Mouse (Mus musculus): ENCODE measurements around the gene Trem1. TPM values are rescaled to one million over a fixed set of nuclear protein-coding genes. Genes with fewer than 3 reads are reported as not detected.

Trem1 gene
- polyA plus RNA-seq, 1 experiment from 2014 or later = not detected

Other genes starting within 250 kb of the Trem1 start
- not detected in 2 replicates for gene 1700122O11Rik, start 194.5 kb upstream of the Trem1 start, polyA plus RNA-seq (2016; fragmentation: Nextera tagmentation; extraction: Ambion mirVana)
- 0.14 and 0.20 TPM in 2 replicates for gene 1700067P10Rik, start 143.4 kb upstream of the Trem1 start, polyA plus RNA-seq (2016; fragmentation: Nextera tagmentation; extraction: Ambion mirVana)
- not detected in 2 replicates for gene 9830107B12Rik, start 86.5 kb upstream of the Trem1 start, polyA plus RNA-seq (2016; fragmentation: Nextera tagmentation; extraction: Ambion mirVana)
- not detected in 2 replicates for gene A530064D06Rik, start 65.5 kb upstream of the Trem1 start, polyA plus RNA-seq (2016; fragmentation: Nextera tagmentation; extraction: Ambion mirVana)
- gene Trem3, start 15.0 kb downstream of the Trem1 start, polyA plus RNA-seq (2016; fragmentation: Nextera tagmentation; extraction: Ambion mirVana) = not detected in 2 replicates
- not detected in 2 replicates for gene Treml4, start 31.5 kb downstream of the Trem1 start, polyA plus RNA-seq (2016; fragmentation: Nextera tagmentation; extraction: Ambion mirVana)
- 0.30 and 0.47 TPM in 2 replicates for gene Treml2, start 66.7 kb downstream of the Trem1 start, polyA plus RNA-seq (2016; fragmentation: Nextera tagmentation; extraction: Ambion mirVana)
- 0.10 and 0.15 TPM in 2 replicates for gene B430306N03Rik, start 83.4 kb downstream of the Trem1 start, polyA plus RNA-seq (2016; fragmentation: Nextera tagmentation; extraction: Ambion mirVana)
- gene Trem2, start 113.6 kb downstream of the Trem1 start, polyA plus RNA-seq (2016; fragmentation: Nextera tagmentation; extraction: Ambion mirVana) = 1.2 and 3.5 TPM in 2 replicates
- gene Treml1, start 127.1 kb downstream of the Trem1 start, polyA plus RNA-seq (2016; fragmentation: Nextera tagmentation; extraction: Ambion mirVana) = 1.8 and 2.5 TPM in 2 replicates
- gene Nfya, start 177.1 kb downstream of the Trem1 start, polyA plus RNA-seq (2016; fragmentation: Nextera tagmentation; extraction: Ambion mirVana) = 19.2 and 19.5 TPM in 2 replicates
- gene Oard1, start 177.2 kb downstream of the Trem1 start, polyA plus RNA-seq (2016; fragmentation: Nextera tagmentation; extraction: Ambion mirVana) = 81.8 and 99.4 TPM in 2 replicates
- gene Apobec2, start 200.2 kb downstream of the Trem1 start, polyA plus RNA-seq (2016; fragmentation: Nextera tagmentation; extraction: Ambion mirVana) = 0.98 and 1.4 TPM in 2 replicates
- gene Tspo2, start 218.8 kb downstream of the Trem1 start, polyA plus RNA-seq (2016; fragmentation: Nextera tagmentation; extraction: Ambion mirVana) = 0.26 and 0.96 TPM in 2 replicates
- 0.07 and 0.56 TPM in 2 replicates for gene Unc5cl, start 222.1 kb downstream of the Trem1 start, polyA plus RNA-seq (2016; fragmentation: Nextera tagmentation; extraction: Ambion mirVana)

All from hindbrain, embryonic 10.5 days (tissue).